Mouse (Mus musculus): Measurements from ENCODE around the gene Mgat5. TPM values are rescaled to one million over a fixed set of nuclear protein-coding genes. Genes with fewer than 3 reads are reported as not detected.

Gene Mgat5
- 0.83 and 0.98 TPM in 2 replicates for polyA plus RNA-seq (2015; fragmentation: Nextera tagmentation; extraction: Ambion mirVana)

GRCm38 (mm10) chr1:127204817-127205485, at the start of gene Mgat5:
Mgat5 (plus strand) TSS chr1:127205015.
- Histone ChIP-seq H3K9me3 (replicated peaks; ENCODE audit: control insufficient read depth, low read length) (no peaks in the 10 kb centered on the region), H3K36me3 (ENCODE audit: control insufficient read depth, insufficient read depth) (no peaks in the 10 kb centered on the region), H3K4me1 (ENCODE audit: control insufficient read depth, low read depth, low read length) (peaks cover 3% of the 10 kb centered on the region; the same call in 1 of the 2 replicates), H3K9ac (ENCODE audit: low read depth, low read length) (peak within 1 kb of the TSS; percentile 62), H3K4me3 (ENCODE audit: low read depth, low read length) (peak within 1 kb of the TSS; percentile 68), H3K27ac (ENCODE audit: low read length) (peak within 1 kb of the TSS; percentile 82), H3K4me2 (ENCODE audit: low read depth, low read length) (peak within 1 kb of the TSS; percentile 91), H3K27me3 (ENCODE audit: control insufficient read depth, insufficient read depth, low read depth, low read length) (no peaks in the 10 kb centered on the region)
- ATAC-seq (ENCODE audit: low read depth), result peak; percentile 84
- under 1% methylated on average over 49 of the region's 51 CpGs for WGBS (ENCODE audit: insufficient replicate concordance)

GRCm38 (mm10) chr1:127160118-127160760, 44.6 kb upstream of the Mgat5 start:
- H3K9me3 ChIP-seq (replicated peaks; ENCODE audit: control insufficient read depth, low read length), result no peaks in the 10 kb centered on the region
- no peaks in the 10 kb centered on the region for H3K27me3 ChIP-seq (ENCODE audit: control insufficient read depth, insufficient read depth, low read depth, low read length)
- H3K4me3 ChIP-seq (ENCODE audit: low read depth, low read length), result no peak overlapping the region
- H3K27ac ChIP-seq (ENCODE audit: low read length), result no peak overlapping the region
- H3K36me3 ChIP-seq (ENCODE audit: control insufficient read depth, insufficient read depth), result no peaks in the 10 kb centered on the region
- H3K4me2 ChIP-seq (ENCODE audit: low read depth, low read length), result no peak overlapping the region
- no peak overlapping the region for H3K9ac ChIP-seq (ENCODE audit: low read depth, low read length)
- 73% methylated on average over 5 of the region's 5 CpGs for WGBS (ENCODE audit: insufficient replicate concordance)
- no peaks in the 10 kb centered on the region for H3K4me1 ChIP-seq (ENCODE audit: control insufficient read depth, low read depth, low read length)
- ATAC-seq (ENCODE audit: low read depth), result no peak

GRCm38 (mm10) chr1:127164589-127165160, 40.1 kb upstream of the Mgat5 start:
- Histone ChIP-seq H3K4me2 (ENCODE audit: low read depth, low read length) (no peak overlapping the region), H3K27ac (ENCODE audit: low read length) (no peak overlapping the region), H3K36me3 (ENCODE audit: control insufficient read depth, insufficient read depth) (no peaks in the 10 kb centered on the region), H3K4me1 (ENCODE audit: control insufficient read depth, low read depth, low read length) (no peaks in the 10 kb centered on the region), H3K9me3 (replicated peaks; ENCODE audit: control insufficient read depth, low read length) (no peaks in the 10 kb centered on the region), H3K27me3 (ENCODE audit: control insufficient read depth, insufficient read depth, low read depth, low read length) (no peaks in the 10 kb centered on the region), H3K4me3 (ENCODE audit: low read depth, low read length) (no peak overlapping the region), H3K9ac (ENCODE audit: low read depth, low read length) (no peak overlapping the region)
- 65% methylated on average over 4 of the region's 4 CpGs for WGBS (ENCODE audit: insufficient replicate concordance)
- no peak for ATAC-seq (ENCODE audit: low read depth)

GRCm38 (mm10) chr1:127166521-127166920, 38.3 kb upstream of the Mgat5 start:
- Histone ChIP-seq H3K27ac (ENCODE audit: low read length) (no peak overlapping the region), H3K4me2 (ENCODE audit: low read depth, low read length) (no peak overlapping the region), H3K9me3 (replicated peaks; ENCODE audit: control insufficient read depth, low read length) (no peaks in the 10 kb centered on the region), H3K9ac (ENCODE audit: low read depth, low read length) (no peak overlapping the region), H3K4me3 (ENCODE audit: low read depth, low read length) (no peak overlapping the region), H3K27me3 (ENCODE audit: control insufficient read depth, insufficient read depth, low read depth, low read length) (no peaks in the 10 kb centered on the region), H3K36me3 (ENCODE audit: control insufficient read depth, insufficient read depth) (no peaks in the 10 kb centered on the region), H3K4me1 (ENCODE audit: control insufficient read depth, low read depth, low read length) (no peaks in the 10 kb centered on the region)
- ATAC-seq (ENCODE audit: low read depth), result no peak

GRCm38 (mm10) chr1:127167586-127167985, 37.2 kb upstream of the Mgat5 start:
- H3K4me2 ChIP-seq (ENCODE audit: low read depth, low read length), result no peak overlapping the region
- 61% methylated on average over 1 of the region's 1 CpGs for WGBS (ENCODE audit: insufficient replicate concordance)
- ATAC-seq (ENCODE audit: low read depth), result no peak
- no peaks in the 10 kb centered on the region for H3K36me3 ChIP-seq (ENCODE audit: control insufficient read depth, insufficient read depth)
- H3K4me1 ChIP-seq (ENCODE audit: control insufficient read depth, low read depth, low read length), result no peaks in the 10 kb centered on the region
- no peak overlapping the region for H3K9ac ChIP-seq (ENCODE audit: low read depth, low read length)
- H3K27ac ChIP-seq (ENCODE audit: low read length), result no peak overlapping the region
- no peaks in the 10 kb centered on the region for H3K9me3 ChIP-seq (replicated peaks; ENCODE audit: control insufficient read depth, low read length)
- H3K4me3 ChIP-seq (ENCODE audit: low read depth, low read length), result no peak overlapping the region
- H3K27me3 ChIP-seq (ENCODE audit: control insufficient read depth, insufficient read depth, low read depth, low read length), result no peaks in the 10 kb centered on the region

- Histone ChIP-seq H3K36me3 (ENCODE audit: control insufficient read depth, insufficient read depth) (no peaks in the 10 kb centered on the region), H3K4me1 (ENCODE audit: control insufficient read depth, low read depth, low read length) (no peaks in the 10 kb centered on the region), H3K9me3 (replicated peaks; ENCODE audit: control insufficient read depth, low read length) (no peaks in the 10 kb centered on the region), H3K9ac (ENCODE audit: low read depth, low read length) (no peak overlapping the region), H3K27ac (ENCODE audit: low read length) (no peak overlapping the region), H3K27me3 (ENCODE audit: control insufficient read depth, insufficient read depth, low read depth, low read length) (no peaks in the 10 kb centered on the region), H3K4me2 (ENCODE audit: low read depth, low read length) (no peak overlapping the region), H3K4me3 (ENCODE audit: low read depth, low read length) (no peak overlapping the region)
- no peak for ATAC-seq (ENCODE audit: low read depth)
- 54% methylated on average over 8 of the region's 8 CpGs for WGBS (ENCODE audit: insufficient replicate concordance)
Observed at GRCm38 (mm10) chr1:127168205-127168604, 36.6 kb upstream of the Mgat5 start.

- no peaks in the 10 kb centered on the region for H3K27me3 ChIP-seq (ENCODE audit: control insufficient read depth, insufficient read depth, low read depth, low read length)
- no peaks in the 10 kb centered on the region for H3K4me1 ChIP-seq (ENCODE audit: control insufficient read depth, low read depth, low read length)
- no peaks in the 10 kb centered on the region for H3K36me3 ChIP-seq (ENCODE audit: control insufficient read depth, insufficient read depth)
- no peak overlapping the region for H3K27ac ChIP-seq (ENCODE audit: low read length)
- H3K9me3 ChIP-seq (replicated peaks; ENCODE audit: control insufficient read depth, low read length), result no peaks in the 10 kb centered on the region
- no peak overlapping the region for H3K4me3 ChIP-seq (ENCODE audit: low read depth, low read length)
- 64% methylated on average over 8 of the region's 8 CpGs for WGBS (ENCODE audit: insufficient replicate concordance)
- no peak for ATAC-seq (ENCODE audit: low read depth)
- H3K9ac ChIP-seq (ENCODE audit: low read depth, low read length), result no peak overlapping the region
- no peak overlapping the region for H3K4me2 ChIP-seq (ENCODE audit: low read depth, low read length)
Observed at GRCm38 (mm10) chr1:127169516-127169915, 35.3 kb upstream of the Mgat5 start.

- Histone ChIP-seq H3K4me1 (ENCODE audit: control insufficient read depth, low read depth, low read length) (no peaks in the 10 kb centered on the region), H3K4me2 (ENCODE audit: low read depth, low read length) (no peak overlapping the region), H3K9me3 (replicated peaks; ENCODE audit: control insufficient read depth, low read length) (no peaks in the 10 kb centered on the region), H3K4me3 (ENCODE audit: low read depth, low read length) (no peak overlapping the region), H3K36me3 (ENCODE audit: control insufficient read depth, insufficient read depth) (no peaks in the 10 kb centered on the region), H3K9ac (ENCODE audit: low read depth, low read length) (no peak overlapping the region), H3K27me3 (ENCODE audit: control insufficient read depth, insufficient read depth, low read depth, low read length) (no peaks in the 10 kb centered on the region), H3K27ac (ENCODE audit: low read length) (no peak overlapping the region)
- WGBS (ENCODE audit: insufficient replicate concordance), result 61% methylated on average over 7 of the region's 7 CpGs
- no peak for ATAC-seq (ENCODE audit: low read depth)
Observed at GRCm38 (mm10) chr1:127171361-127171760, 33.5 kb upstream of the Mgat5 start.

- no peak overlapping the region for H3K27ac ChIP-seq (ENCODE audit: low read length)
- no peaks in the 10 kb centered on the region for H3K4me1 ChIP-seq (ENCODE audit: control insufficient read depth, low read depth, low read length)
- H3K4me2 ChIP-seq (ENCODE audit: low read depth, low read length), result no peak overlapping the region
- no peaks in the 10 kb centered on the region for H3K27me3 ChIP-seq (ENCODE audit: control insufficient read depth, insufficient read depth, low read depth, low read length)
- no peaks in the 10 kb centered on the region for H3K36me3 ChIP-seq (ENCODE audit: control insufficient read depth, insufficient read depth)
- no peak for ATAC-seq (ENCODE audit: low read depth)
- H3K4me3 ChIP-seq (ENCODE audit: low read depth, low read length), result no peak overlapping the region
- WGBS (ENCODE audit: insufficient replicate concordance), result 66% methylated on average over 3 of the region's 3 CpGs
- no peaks in the 10 kb centered on the region for H3K9me3 ChIP-seq (replicated peaks; ENCODE audit: control insufficient read depth, low read length)
- no peak overlapping the region for H3K9ac ChIP-seq (ENCODE audit: low read depth, low read length)
Observed at GRCm38 (mm10) chr1:127173448-127173847, 31.4 kb upstream of the Mgat5 start.
